Mouse (Mus musculus): ENCODE measurements at regions not wholly inside any gene's neighbourhood (a gene's known extent, or its start where the extent isn't known, plus 50 kb on each side); places are given as distances from the start of the nearest gene placed in this dataset.

GRCm38 (mm10) chr15:62134835-62135234, 1212.0 kb upstream of the A1bg start:
- DNase-seq (ENCODE audit: low read depth, low spot score): no peak

- DNase-seq (ENCODE audit: low read depth, low spot score): no peak
Observed at GRCm38 (mm10) chr15:62134308-62134707, 1211.5 kb upstream of the A1bg start.

GRCm38 (mm10) chr15:62132895-62133294, 1210.1 kb upstream of the A1bg start:
- no peak for DNase-seq (ENCODE audit: low read depth, low spot score)

GRCm38 (mm10) chr15:62131686-62132085, 1208.9 kb upstream of the A1bg start:
- peak; percentile 77 for DNase-seq (ENCODE audit: low read depth, low spot score)

GRCm38 (mm10) chr15:62130530-62130929, 1207.7 kb upstream of the A1bg start:
- no peak for DNase-seq (ENCODE audit: low read depth, low spot score)

GRCm38 (mm10) chr15:62128546-62129212, 1205.9 kb upstream of the A1bg start:
- peak; percentile 44 for DNase-seq (ENCODE audit: low read depth, low spot score)

GRCm38 (mm10) chr15:62127602-62128158, 1204.9 kb upstream of the A1bg start:
- DNase-seq (ENCODE audit: low read depth, low spot score): no peak

GRCm38 (mm10) chr15:62125718-62126117, 1202.9 kb upstream of the A1bg start:
- DNase-seq (ENCODE audit: low read depth, low spot score): no peak

GRCm38 (mm10) chr15:62123756-62124155, 1200.9 kb upstream of the A1bg start:
- DNase-seq (ENCODE audit: low read depth, low spot score): peak; percentile 93

- no peak for DNase-seq (ENCODE audit: low read depth, low spot score)
Observed at GRCm38 (mm10) chr15:62122265-62123023, 1199.6 kb upstream of the A1bg start.

- no peak for DNase-seq (ENCODE audit: low read depth, low spot score)
Observed at GRCm38 (mm10) chr15:62121696-62122095, 1198.9 kb upstream of the A1bg start.

- DNase-seq (ENCODE audit: low read depth, low spot score): no peak
Observed at GRCm38 (mm10) chr15:62120735-62121134, 1197.9 kb upstream of the A1bg start.

- no peak for DNase-seq (ENCODE audit: low read depth, low spot score)
Observed at GRCm38 (mm10) chr15:62118997-62119396, 1196.2 kb upstream of the A1bg start.

GRCm38 (mm10) chr15:62116184-62116583, 1193.4 kb upstream of the A1bg start:
- no peak for DNase-seq (ENCODE audit: low read depth, low spot score)

- DNase-seq (ENCODE audit: low read depth, low spot score): no peak
Observed at GRCm38 (mm10) chr15:62114815-62115214, 1192.0 kb upstream of the A1bg start.

GRCm38 (mm10) chr15:62112151-62112550, 1189.3 kb upstream of the A1bg start:
- no peak for DNase-seq (ENCODE audit: low read depth, low spot score)

GRCm38 (mm10) chr15:62107976-62108375, 1185.2 kb upstream of the A1bg start:
- no peak for DNase-seq (ENCODE audit: low read depth, low spot score)

- peak; percentile 98 for DNase-seq (ENCODE audit: low read depth, low spot score)
Observed at GRCm38 (mm10) chr15:62106518-62106975, 1183.7 kb upstream of the A1bg start.

GRCm38 (mm10) chr15:62105483-62105882, 1182.7 kb upstream of the A1bg start:
- DNase-seq (ENCODE audit: low read depth, low spot score): no peak

- DNase-seq (ENCODE audit: low read depth, low spot score): no peak
Observed at GRCm38 (mm10) chr15:62104653-62105052, 1181.8 kb upstream of the A1bg start.

- DNase-seq (ENCODE audit: low read depth, low spot score): no peak
Observed at GRCm38 (mm10) chr15:62099683-62100082, 1176.9 kb upstream of the A1bg start.

GRCm38 (mm10) chr15:62098791-62099660, 1176.2 kb upstream of the A1bg start:
- peak; percentile 74 for DNase-seq (ENCODE audit: low read depth, low spot score)

Measured in ZHBTc4 (cell line).